Mouse (Mus musculus): ENCODE data around the gene Calu. TPM values are rescaled to one million over a fixed set of nuclear protein-coding genes. Genes with fewer than 3 reads are reported as not detected.

Gene Calu
- polyA plus RNA-seq, 1 experiment from 2014 or later, result 207 TPM

- under 1% methylated on average over 22 of the region's 24 CpGs for WGBS
- ATAC-seq (ENCODE audit: low FRiP score), result peak; percentile 39; the same call in 1 of the 2 replicates
- H3K27ac ChIP-seq, result peak overlapping the region; percentile 66
These were observed 49.1 kb downstream of the Calu start for GRCm38 (mm10) chr6:29396714-29397540.

GRCm38 (mm10) chr6:29397575-29397974 lies 49.7 kb downstream of the Calu start:
- peak overlapping the region; percentile 66 for H3K27ac ChIP-seq
- peak overlapping the region; percentile 90 for H3K4me2 ChIP-seq
- no peaks in the 10 kb centered on the region for H3K9me3 ChIP-seq
- peak overlapping the region; percentile 76 for H3K9ac ChIP-seq
- 6% methylated on average over 6 of the region's 6 CpGs for WGBS
- peaks cover 20% of the 10 kb centered on the region for H3K4me1 ChIP-seq
- no peaks in the 10 kb centered on the region for H3K36me3 ChIP-seq (replicated peaks)
- H3K27me3 ChIP-seq, result peaks cover 24% of the 10 kb centered on the region
- H3K4me3 ChIP-seq (replicated peaks), result peak overlapping the region; percentile 62
- peak; percentile 60; the same call in 1 of the 2 replicates for ATAC-seq (ENCODE audit: low FRiP score)

More at GRCm38 (mm10) chr6:29396714-29397540, 49.1 kb downstream of the Calu start:
- peaks cover 20% of the 10 kb centered on the region for H3K4me1 ChIP-seq
- peak overlapping the region; percentile 76 for H3K9ac ChIP-seq
- peak overlapping the region; percentile 90 for H3K4me2 ChIP-seq
- no peaks in the 10 kb centered on the region for H3K36me3 ChIP-seq (replicated peaks)
- peaks cover 24% of the 10 kb centered on the region for H3K27me3 ChIP-seq
- H3K9me3 ChIP-seq, result no peaks in the 10 kb centered on the region
- peak overlapping the region; percentile 62 for H3K4me3 ChIP-seq (replicated peaks)

GRCm38 (mm10) chr6:29399851-29400250 lies 52.0 kb downstream of the Calu start:
- Histone ChIP-seq H3K9me3 (no peaks in the 10 kb centered on the region), H3K27me3 (peaks cover 12% of the 10 kb centered on the region), H3K4me3 (replicated peaks) (no peak overlapping the region), H3K27ac (no peak overlapping the region), H3K36me3 (replicated peaks) (no peaks in the 10 kb centered on the region), H3K4me2 (no peak overlapping the region), H3K9ac (no peak overlapping the region), H3K4me1 (peaks cover 24% of the 10 kb centered on the region)
- WGBS, result 79% methylated on average over 4 of the region's 4 CpGs
- no peak for ATAC-seq (ENCODE audit: low FRiP score)

GRCm38 (mm10) chr6:29402693-29403342 lies 54.9 kb downstream of the Calu start:
- H3K4me1 ChIP-seq, result peaks cover 6% of the 10 kb centered on the region
- ATAC-seq (ENCODE audit: low FRiP score), result no peak
- H3K27me3 ChIP-seq, result 0 out of 2 replicates have a peak, but pooled peaks cover 2% of the 10 kb centered on the region
- peak overlapping the region; percentile 25 for H3K4me2 ChIP-seq
- H3K9ac ChIP-seq, result no peak overlapping the region
- H3K36me3 ChIP-seq (replicated peaks), result peaks cover 6% of the 10 kb centered on the region; the same call in 1 of the 2 replicates
- H3K4me3 ChIP-seq (replicated peaks), result no peak overlapping the region; the same call in 1 of the 2 replicates
- 8% methylated on average over 34 of the region's 34 CpGs for WGBS
- no peaks in the 10 kb centered on the region for H3K9me3 ChIP-seq
- H3K27ac ChIP-seq, result no peak overlapping the region

- Histone ChIP-seq H3K27ac (no peak overlapping the region), H3K9me3 (no peaks in the 10 kb centered on the region), H3K4me3 (replicated peaks) (no peak overlapping the region), H3K4me1 (peaks cover 4% of the 10 kb centered on the region), H3K27me3 (0 out of 2 replicates have a peak, but pooled peaks cover 2% of the 10 kb centered on the region), H3K9ac (no peak overlapping the region), H3K4me2 (no peak overlapping the region), H3K36me3 (replicated peaks) (peaks cover 25% of the 10 kb centered on the region)
- no peak for ATAC-seq (ENCODE audit: low FRiP score)
- 92% methylated on average over 6 of the region's 6 CpGs for WGBS
These were observed 58.5 kb downstream of the Calu start for GRCm38 (mm10) chr6:29406412-29406811.

- WGBS, result 88% methylated on average over 9 of the region's 9 CpGs
- no peak for ATAC-seq (ENCODE audit: low FRiP score)
These were observed 67.6 kb downstream of the Calu start for GRCm38 (mm10) chr6:29415446-29415845.

GRCm38 (mm10) chr6:29420596-29420995 lies 72.7 kb downstream of the Calu start:
- H3K27ac ChIP-seq, result no peak overlapping the region
- ATAC-seq (ENCODE audit: low FRiP score), result no peak
- no peaks in the 10 kb centered on the region for H3K27me3 ChIP-seq
- 84% methylated on average over 2 of the region's 2 CpGs for WGBS
- peaks cover 20% of the 10 kb centered on the region for H3K36me3 ChIP-seq (replicated peaks)
- H3K4me1 ChIP-seq, result no peaks in the 10 kb centered on the region
- no peak overlapping the region for H3K4me3 ChIP-seq (replicated peaks)
- no peak overlapping the region for H3K4me2 ChIP-seq
- H3K9me3 ChIP-seq, result no peaks in the 10 kb centered on the region
- no peak overlapping the region for H3K9ac ChIP-seq

More at GRCm38 (mm10) chr6:29415446-29415845, 67.6 kb downstream of the Calu start:
- Histone ChIP-seq H3K27me3 (no peaks in the 10 kb centered on the region), H3K4me3 (replicated peaks) (no peak overlapping the region), H3K4me2 (no peak overlapping the region), H3K27ac (no peak overlapping the region), H3K9ac (no peak overlapping the region), H3K36me3 (replicated peaks) (peaks cover 54% of the 10 kb centered on the region), H3K9me3 (no peaks in the 10 kb centered on the region), H3K4me1 (no peaks in the 10 kb centered on the region)

GRCm38 (mm10) chr6:29425118-29425517 lies 77.2 kb downstream of the Calu start:
- WGBS, result 82% methylated on average over 8 of the region's 8 CpGs
- peaks cover 7% of the 10 kb centered on the region; the same call in 1 of the 2 replicates for H3K27me3 ChIP-seq
- H3K27ac ChIP-seq, result no peak overlapping the region
- no peak overlapping the region for H3K9ac ChIP-seq
- no peak overlapping the region for H3K4me3 ChIP-seq (replicated peaks)
- H3K9me3 ChIP-seq, result no peaks in the 10 kb centered on the region
- H3K4me1 ChIP-seq, result no peaks in the 10 kb centered on the region
- no peak for ATAC-seq (ENCODE audit: low FRiP score)
- H3K36me3 ChIP-seq (replicated peaks), result no peaks in the 10 kb centered on the region
- H3K4me2 ChIP-seq, result no peak overlapping the region

DNA sequence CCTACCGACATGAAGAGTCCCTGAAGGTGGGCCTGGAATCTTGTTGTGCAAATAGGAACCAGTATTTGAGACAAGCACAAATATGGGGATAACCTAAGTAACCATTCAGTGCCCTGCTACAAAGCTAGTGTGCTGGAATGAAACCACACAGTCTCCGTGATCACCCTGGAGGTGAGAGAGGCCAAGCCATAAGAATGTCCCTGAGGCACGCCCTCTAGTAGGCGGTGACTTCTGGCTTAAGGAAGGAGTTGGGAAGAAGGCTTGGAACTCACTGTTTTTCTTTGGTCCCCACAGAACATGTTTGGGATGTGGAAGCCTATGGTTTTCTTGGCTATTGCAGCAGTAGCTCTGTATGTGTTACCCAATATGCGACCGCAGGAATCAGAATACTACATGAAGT lies 78.5 kb downstream of the Calu start:
- no peaks in the 10 kb centered on the region for H3K9me3 ChIP-seq
- H3K4me2 ChIP-seq, result no peak overlapping the region
- no peak overlapping the region for H3K27ac ChIP-seq
- no peaks in the 10 kb centered on the region for H3K36me3 ChIP-seq (replicated peaks)
- no peak overlapping the region for H3K9ac ChIP-seq
- WGBS, result 84% methylated on average over 6 of the region's 6 CpGs
- peaks cover 19% of the 10 kb centered on the region for H3K27me3 ChIP-seq
- no peak for ATAC-seq (ENCODE audit: low FRiP score)
- no peak overlapping the region for H3K4me3 ChIP-seq (replicated peaks)
- H3K4me1 ChIP-seq, result no peaks in the 10 kb centered on the region

Small RNA genes lying within 50 kb of the gene (microRNA-seq; reads per million reads assigned to microRNA genes)
- gene Gm26220, result not detected
- not detected for gene Gm44354

Other genes with a start within 250 kb of the Calu start
- gene Rbm28, start 183.1 kb upstream of the Calu start, polyA plus RNA-seq (2016; fragmentation: Nextera tagmentation; extraction: Ambion mirVana), result 62.9 and 67.6 TPM in 2 replicates
- 1.1 and 1.2 TPM in 2 replicates for gene Prrt4, start 168.5 kb upstream of the Calu start, polyA plus RNA-seq (2016; fragmentation: Nextera tagmentation; extraction: Ambion mirVana)
- 36.3 and 39.8 TPM in 2 replicates for gene Impdh1, start 131.7 kb upstream of the Calu start, polyA plus RNA-seq (2016; fragmentation: Nextera tagmentation; extraction: Ambion mirVana)
- gene Hilpda, start 75.6 kb upstream of the Calu start, polyA plus RNA-seq (2016; fragmentation: Nextera tagmentation; extraction: Ambion mirVana), result 31.3 and 32.5 TPM in 2 replicates
- gene Fam71f2, start 68.5 kb upstream of the Calu start, polyA plus RNA-seq (2016; fragmentation: Nextera tagmentation; extraction: Ambion mirVana), result 0.56 and 0.77 TPM in 2 replicates
- not detected in 2 replicates for gene Fam71f1, start 28.9 kb upstream of the Calu start, polyA plus RNA-seq (2016; fragmentation: Nextera tagmentation; extraction: Ambion mirVana)
- 0.23 and 0.37 TPM in 2 replicates for gene Opn1sw, start 40.4 kb downstream of the Calu start, polyA plus RNA-seq (2016; fragmentation: Nextera tagmentation; extraction: Ambion mirVana)
- 27.2 and 29.9 TPM in 2 replicates for gene Ccdc136, start 48.2 kb downstream of the Calu start, polyA plus RNA-seq (2016; fragmentation: Nextera tagmentation; extraction: Ambion mirVana)
- 4.1 and 4.5 TPM in 2 replicates for gene Flnc, start 85.2 kb downstream of the Calu start, polyA plus RNA-seq (2016; fragmentation: Nextera tagmentation; extraction: Ambion mirVana)
- 196 and 197 TPM in 2 replicates for gene Atp6v1f, start 119.6 kb downstream of the Calu start, polyA plus RNA-seq (2016; fragmentation: Nextera tagmentation; extraction: Ambion mirVana)
- 0.37 TPM in 1 of 2 replicates, not detected in the other for gene Atp6v1fnb, start 123.4 kb downstream of the Calu start, polyA plus RNA-seq (2016; fragmentation: Nextera tagmentation; extraction: Ambion mirVana)
- gene Kcp, start 159.9 kb downstream of the Calu start, polyA plus RNA-seq (2016; fragmentation: Nextera tagmentation; extraction: Ambion mirVana), result 9.4 and 10.8 TPM in 2 replicates
- 0.95 and 1.3 TPM in 2 replicates for gene Irf5, start 178.6 kb downstream of the Calu start, polyA plus RNA-seq (2016; fragmentation: Nextera tagmentation; extraction: Ambion mirVana)

Measured in forebrain, embryonic 12.5 days (tissue).